Mouse (Mus musculus) kidney, adult 2 months (tissue): ENCODE data around the gene Yae1d1.

Experiments
- CTCF ChIP-seq: fragments of 200-500 bp; conservative IDR thresholded peaks from 2 replicates; pipeline ENCODE4 v1.5.1; 2011; ENCODE audit warnings: low read depth, mild to moderate bottlenecking, control low read depth, low read length, moderate library complexity, mixed read lengths; ENCODE audit not compliant: insufficient read depth, insufficient read length
- POLR2A ChIP-seq: fragments of 200-500 bp; IDR thresholded peaks from one replicate; pipeline ENCODE4 v1.6.1; 2011; ENCODE audit warnings: low read depth, low read length, control low read depth

DNA sequence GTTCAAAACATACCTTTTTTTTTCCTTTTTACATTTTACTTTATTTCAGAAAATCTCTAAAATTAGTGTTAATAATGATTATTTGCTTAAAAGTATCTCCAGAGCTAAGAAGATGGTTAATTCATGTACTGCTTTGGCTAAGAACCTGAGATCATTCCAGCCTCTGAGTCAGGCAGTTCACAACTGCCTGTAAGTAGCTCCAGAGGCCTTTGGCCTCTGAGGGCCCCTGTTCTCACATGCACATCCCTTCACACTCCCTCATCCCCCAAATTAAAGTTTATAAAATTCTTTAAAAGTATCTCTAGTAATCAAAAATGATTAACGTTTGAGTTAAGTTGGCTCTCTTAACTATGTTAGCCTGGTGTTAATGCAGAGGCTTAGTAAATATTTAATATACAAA, 17.7 kb downstream of the Yae1d1 start:
- TF ChIP-seq CTCF (no peak), POLR2A (no peak)
